Mouse (Mus musculus) thymus, postnatal 25 days (tissue): ENCODE data around the gene Fbxo33.
A peak's percentile ranks its signal among the peaks of the same experiment; 100 is the strongest.
"Not testable (repeated sequence)": the region's sequence is repeated elsewhere in the genome, so short reads cannot be mapped to it uniquely, and the experiment has no call there.

Source experiments
- DNase-seq: peaks from one replicate; pipeline ENCODE4 v3.0.0; 2022

Gene Fbxo33

GRCm38 (mm10) chr12:59219325-59220225 is at the start of gene Fbxo33:
Gene Fbxo33 (minus strand): TSS chr12:59219725.
- peak; percentile 96 for DNase-seq

GRCm38 (mm10) chr12:59265942-59266231 is 46.4 kb upstream of the Fbxo33 start:
- DNase-seq, result no peak

- DNase-seq, result no peak
These were observed 45.8 kb upstream of the Fbxo33 start for GRCm38 (mm10) chr12:59265207-59265941.

GRCm38 (mm10) chr12:59262841-59263240 is 43.3 kb upstream of the Fbxo33 start:
- no peak for DNase-seq

GRCm38 (mm10) chr12:59260798-59261197 is 41.3 kb upstream of the Fbxo33 start:
- DNase-seq, result no peak

- no peak for DNase-seq
These were observed 40.8 kb upstream of the Fbxo33 start for GRCm38 (mm10) chr12:59260362-59260761.

- DNase-seq, result no peak
These were observed 39.5 kb upstream of the Fbxo33 start for GRCm38 (mm10) chr12:59259015-59259414.

- no peak for DNase-seq
These were observed 30.8 kb upstream of the Fbxo33 start for GRCm38 (mm10) chr12:59250259-59250827.

- no peak for DNase-seq
These were observed 29.4 kb upstream of the Fbxo33 start for GRCm38 (mm10) chr12:59248969-59249368.

GRCm38 (mm10) chr12:59241031-59241430 is 21.5 kb upstream of the Fbxo33 start:
- not testable (repeated sequence) for DNase-seq

- no peak for DNase-seq
These were observed 18.9 kb upstream of the Fbxo33 start for GRCm38 (mm10) chr12:59238434-59238833.

GRCm38 (mm10) chr12:59228401-59228800 is 8.9 kb upstream of the Fbxo33 start:
- DNase-seq, result no peak

GRCm38 (mm10) chr12:59218640-59219321 is 744 bp downstream of the Fbxo33 start:
- DNase-seq, result peak; percentile 52

- DNase-seq, result no peak
These were observed 2.2 kb downstream of the Fbxo33 start for GRCm38 (mm10) chr12:59217331-59217730.

- DNase-seq, result no peak
These were observed 2.8 kb downstream of the Fbxo33 start for GRCm38 (mm10) chr12:59216676-59217266.

GRCm38 (mm10) chr12:59216176-59216575 is 3.3 kb downstream of the Fbxo33 start:
- no peak for DNase-seq

- DNase-seq, result no peak
These were observed 11.7 kb downstream of the Fbxo33 start for GRCm38 (mm10) chr12:59207814-59208213.

GRCm38 (mm10) chr12:59207000-59207390 is 12.5 kb downstream of the Fbxo33 start:
- no peak for DNase-seq

GRCm38 (mm10) chr12:59206208-59206999 is 13.1 kb downstream of the Fbxo33 start:
- no peak for DNase-seq

GRCm38 (mm10) chr12:59205571-59205970 is 14.0 kb downstream of the Fbxo33 start:
- DNase-seq, result no peak

- no peak for DNase-seq
These were observed 20.2 kb downstream of the Fbxo33 start for GRCm38 (mm10) chr12:59199361-59199760.

GRCm38 (mm10) chr12:59198750-59199149 is 20.8 kb downstream of the Fbxo33 start:
- no peak for DNase-seq
